Mouse (Mus musculus) hindbrain, embryonic 14.5 days (tissue): Measurements from ENCODE around the gene Hypk. TPM values are rescaled to one million over a fixed set of nuclear protein-coding genes. Genes with fewer than 3 reads are reported as not detected.
"Not testable (repeated sequence)": the region's sequence is repeated elsewhere in the genome, so short reads cannot be mapped to it uniquely, and the experiment has no call there.

Experiments used
- ATAC-seq: fragments of 200-750 bp; cut with Nextera tagmentation; 2 replicates; pipeline ENCODE4 v1.8.0; 2017; ENCODE audit warnings: moderate number of reproducible peaks, mild to moderate bottlenecking, moderate TSS enrichment, moderate library complexity; ENCODE audit not compliant: low FRiP score
- DNase-seq: peaks from one replicate; pipeline ENCODE4 v3.0.0-alpha.2; 2015; ENCODE audit warnings: low spot score
- H3K27ac ChIP-seq: fragments of 300-500 bp; sonication (generic); 2 replicates; pipeline ENCODE4 v1.5.1; 2014; ENCODE audit warnings: mild to moderate bottlenecking, moderate library complexity
- H3K27me3 ChIP-seq: fragments of 300-500 bp; sonication (generic); 2 replicates; pipeline ENCODE4 v1.6.1; 2014; ENCODE audit warnings: mild to moderate bottlenecking, low read length, mixed read lengths; ENCODE audit not compliant: control insufficient read depth, insufficient read depth
- H3K36me3 ChIP-seq: fragments of 300-500 bp; sonication (generic); replicated peaks from 2 replicates; pipeline ENCODE4 v1.6.1; 2014; ENCODE audit not compliant: control insufficient read depth, insufficient read depth
- H3K4me1 ChIP-seq: fragments of 300-500 bp; sonication (generic); replicated peaks from 2 replicates; pipeline ENCODE4 v1.6.1; 2014; ENCODE audit warnings: antibody characterized with exemption, low read length, mixed read lengths; ENCODE audit not compliant: control insufficient read depth, insufficient read depth
- H3K4me2 ChIP-seq: fragments of 300-500 bp; sonication (generic); replicated peaks from 2 replicates; pipeline ENCODE4 v1.6.1; 2014; ENCODE audit warnings: mild to moderate bottlenecking, moderate library complexity
- H3K4me3 ChIP-seq: fragments of 300-500 bp; sonication (generic); replicated peaks from 2 replicates; pipeline ENCODE4 v1.5.1; 2014; ENCODE audit warnings: mild to moderate bottlenecking, low read length
- H3K9ac ChIP-seq: fragments of 300-500 bp; sonication (generic); 2 replicates; pipeline ENCODE4 v1.6.1; 2014
- H3K9me3 ChIP-seq: fragments of 300-500 bp; sonication (generic); 2 replicates; pipeline ENCODE4 v1.6.1; 2016; ENCODE audit warnings: low read length; ENCODE audit not compliant: control insufficient read depth
- WGBS: fragments of 180-500 bp; shearing (Covaris S2); extraction: QIAGEN DNeasy Blood & Tissue Kit; methylation state at CpG from one replicate; pipeline ENCODE4 v1.1.7; 2014; 5-methylcytosine and 5-hydroxymethylcytosine counted together
- polyA plus RNA-seq: library from polyadenylated mRNA; unstranded; fragments of >200 nt; fragmentation: Nextera tagmentation; extraction: Ambion mirVana; gene quantifications from 2 replicates; pipeline ENCODE4 v1.2.1, GENCODE M21; 2014

The Hypk gene
- polyA plus RNA-seq, 1 experiment from 2014 or later = 90.2 TPM

GRCm38 (mm10) chr2:121453917-121454316 lies 827 bp downstream of the Hypk start:
- DNase-seq (no peak), ATAC-seq (no peak)
- Histone ChIP-seq H3K4me1 (peaks cover 26% of the 10 kb centered on the region), H3K4me3 (no peak overlapping the region), H3K27me3 (no peaks in the 10 kb centered on the region), H3K9me3 (no peaks in the 10 kb centered on the region), H3K9ac (no peak overlapping the region), H3K4me2 (no peak overlapping the region), H3K27ac (no peak overlapping the region), H3K36me3 (peaks cover 18% of the 10 kb centered on the region)
- 84% methylated on average over 6 of the region's 6 CpGs for WGBS

GRCm38 (mm10) chr2:121455534-121455933 lies 2.4 kb downstream of the Hypk start:
- Histone ChIP-seq H3K27ac (no peak overlapping the region), H3K36me3 (peaks cover 34% of the 10 kb centered on the region), H3K9ac (no peak overlapping the region), H3K9me3 (no peaks in the 10 kb centered on the region), H3K27me3 (no peaks in the 10 kb centered on the region), H3K4me3 (no peak overlapping the region), H3K4me2 (no peak overlapping the region), H3K4me1 (peaks cover 20% of the 10 kb centered on the region)
- DNase-seq (no peak), ATAC-seq (no peak)
- WGBS = 86% methylated on average over 5 of the region's 5 CpGs

- no peaks in the 10 kb centered on the region for H3K9me3 ChIP-seq
- H3K36me3 ChIP-seq = peaks cover 41% of the 10 kb centered on the region
- peak; percentile 93 for ATAC-seq
- no peaks in the 10 kb centered on the region for H3K27me3 ChIP-seq
- H3K9ac ChIP-seq = peak within 1 kb of the TSS; percentile 72
- peak; percentile 84 for DNase-seq
- WGBS = 5% methylated on average over 41 of the region's 41 CpGs
- peaks cover 12% of the 10 kb centered on the region for H3K4me1 ChIP-seq
- H3K27ac ChIP-seq = peak within 1 kb of the TSS; percentile 74
- peak within 1 kb of the TSS; percentile 53 for H3K4me3 ChIP-seq
- peak within 1 kb of the TSS; percentile 58 for H3K4me2 ChIP-seq
Measured at GRCm38 (mm10) chr2:121456692-121457642, 3.9 kb downstream of the Hypk start, which contains the start of gene Serinc4. TSS of gene Serinc4 (minus strand) at chr2:121456781.

GRCm38 (mm10) chr2:121460071-121460470 lies 7.0 kb downstream of the Hypk start:
- H3K27ac ChIP-seq = no peak overlapping the region
- 59% methylated on average over 2 of the region's 2 CpGs for WGBS

GRCm38 (mm10) chr2:121468982-121469381 lies 15.9 kb downstream of the Hypk start:
- not testable (repeated sequence) for H3K36me3 ChIP-seq, H3K9me3 ChIP-seq, DNase-seq, H3K27ac ChIP-seq, H3K4me1 ChIP-seq, H3K4me3 ChIP-seq, H3K4me2 ChIP-seq, H3K27me3 ChIP-seq, ATAC-seq, H3K9ac ChIP-seq
- 86% methylated on average over 1 of the region's 6 CpGs for WGBS

More at GRCm38 (mm10) chr2:121460071-121460470, 7.0 kb downstream of the Hypk start:
- no peak overlapping the region for H3K4me2 ChIP-seq
- H3K36me3 ChIP-seq = peaks cover 31% of the 10 kb centered on the region
- H3K4me3 ChIP-seq = no peak overlapping the region
- H3K9me3 ChIP-seq = no peaks in the 10 kb centered on the region
- ATAC-seq (no peak), DNase-seq (no peak)
- H3K27me3 ChIP-seq = no peaks in the 10 kb centered on the region
- H3K4me1 ChIP-seq = peaks cover 12% of the 10 kb centered on the region
- no peak overlapping the region for H3K9ac ChIP-seq

- 98% methylated on average over 3 of the region's 3 CpGs for WGBS
- not testable (repeated sequence) for ATAC-seq
Measured at GRCm38 (mm10) chr2:121472783-121473182, 19.7 kb downstream of the Hypk start.

GRCm38 (mm10) chr2:121473301-121474179 lies 20.4 kb downstream of the Hypk start, which contains the start of gene Mfap1b:
TSS of gene Mfap1b (minus strand) at chr2:121474067.
- Histone ChIP-seq H3K4me3 (peak within 1 kb of the TSS; percentile 59), H3K27ac (peak within 1 kb of the TSS; percentile 74), H3K4me2 (peak within 1 kb of the TSS; percentile 72), H3K9ac (peak within 1 kb of the TSS; percentile 71)
- 7% methylated on average over 39 of the region's 41 CpGs for WGBS
- not testable (repeated sequence) for H3K4me1 ChIP-seq, H3K9me3 ChIP-seq, H3K27me3 ChIP-seq, H3K36me3 ChIP-seq
- ATAC-seq (peak; percentile 97), DNase-seq (peak; percentile 94)

More at GRCm38 (mm10) chr2:121472783-121473182, 19.7 kb downstream of the Hypk start:
- H3K4me2 ChIP-seq, H3K27ac ChIP-seq, H3K9ac ChIP-seq, H3K36me3 ChIP-seq, H3K9me3 ChIP-seq, H3K4me3 ChIP-seq, DNase-seq, H3K4me1 ChIP-seq, H3K27me3 ChIP-seq: not testable (repeated sequence)

GRCm38 (mm10) chr2:121474180-121474535 lies 21.1 kb downstream of the Hypk start:
- H3K9ac ChIP-seq = peak overlapping the region; percentile 71
- H3K36me3 ChIP-seq = no peaks in the 10 kb centered on the region; the same call in 1 of the 2 replicates
- no peaks in the 10 kb centered on the region for H3K9me3 ChIP-seq
- no peaks in the 10 kb centered on the region; the same call in 1 of the 2 replicates for H3K4me1 ChIP-seq
- H3K4me2 ChIP-seq = peak overlapping the region; percentile 72
- ATAC-seq (peak; percentile 70), DNase-seq (no peak)
- H3K4me3 ChIP-seq = peak overlapping the region; percentile 59
- H3K27ac ChIP-seq = peak overlapping the region; percentile 74
- WGBS = 38% methylated on average over 8 of the region's 8 CpGs
- H3K27me3 ChIP-seq = no peaks in the 10 kb centered on the region

GRCm38 (mm10) chr2:121475306-121475705 lies 22.2 kb downstream of the Hypk start:
- WGBS = 95% methylated on average over 2 of the region's 2 CpGs
- not testable (repeated sequence) for H3K27ac ChIP-seq, DNase-seq

More at GRCm38 (mm10) chr2:121475306-121475705, 22.2 kb downstream of the Hypk start:
- not testable (repeated sequence) for H3K4me3 ChIP-seq, H3K27me3 ChIP-seq, ATAC-seq, H3K4me2 ChIP-seq, H3K9me3 ChIP-seq, H3K4me1 ChIP-seq, H3K9ac ChIP-seq, H3K36me3 ChIP-seq
